ENCODE assay signal across 14 mouse cellular contexts in the genomic region with DNA sequence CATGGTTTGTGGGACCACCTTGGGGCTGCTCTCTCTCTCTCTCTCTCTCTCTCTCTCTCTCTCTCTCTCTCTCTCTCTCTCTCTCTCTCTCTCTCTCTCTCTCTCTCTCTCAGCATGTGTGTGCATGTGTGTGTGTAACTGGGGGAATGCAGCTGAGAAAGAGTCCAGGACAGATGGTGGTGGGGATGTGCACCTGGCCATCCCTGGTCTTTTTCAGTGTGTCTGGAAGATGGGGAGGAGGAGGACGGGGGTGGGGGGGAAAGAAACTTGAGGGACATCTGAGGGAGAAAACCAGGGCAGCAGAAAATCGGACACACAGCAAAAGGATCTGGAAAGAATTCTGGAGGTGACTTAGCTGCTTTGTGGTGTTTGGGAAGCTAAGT. TPM values are rescaled to one million over a fixed set of nuclear protein-coding genes. Genes with fewer than 3 reads are reported as not detected.
DNase-seq lines count a peak whose midpoint lies in the region; ATAC-seq lines count a peak whose summit lies in the region.
"Had no signal": no experiment of that assay in that cellular context is flagged by ENCODE, and none has a peak within 500 bp of the region (broad histone marks: within the 10 kb centered on the region; RNA-seq: fewer than 3 reads in every experiment).

No protein-coding gene starts in this region.

- 43% methylated on average over 2 of the region's 2 CpGs for whole genome bisulfite sequencing in embryonic facial prominence, embryonic 14.5 days
- WGBS in hindbrain, embryonic 14.5 days: 36% methylated on average over 2 of the region's 2 CpGs
- WGBS in midbrain, embryonic 15.5 days: 44% methylated on average over 2 of the region's 2 CpGs

- H3K27me3 ChIP-seq in embryonic facial prominence, embryonic 14.5 days (replicated peaks; ENCODE audit: control insufficient read depth, insufficient read depth, low read length): peaks cover 15% of the 10 kb centered on the region
- peaks cover 5% of the 10 kb centered on the region for H3K27me3 ChIP-seq in hindbrain, embryonic 14.5 days (ENCODE audit: control insufficient read depth, insufficient read depth, low read length)
- H3K27me3 ChIP-seq in midbrain, embryonic 15.5 days (replicated peaks): peaks cover 7% of the 10 kb centered on the region

- H3K36me3 ChIP-seq in embryonic facial prominence, embryonic 14.5 days (ENCODE audit: control insufficient read depth, insufficient read depth, low read length): no peaks in the 10 kb centered on the region
- H3K36me3 ChIP-seq in hindbrain, embryonic 14.5 days (replicated peaks; ENCODE audit: control insufficient read depth, insufficient read depth): peaks cover 3% of the 10 kb centered on the region
- H3K36me3 ChIP-seq in midbrain, embryonic 15.5 days (replicated peaks): no peaks in the 10 kb centered on the region

- H3K4me3 ChIP-seq in embryonic facial prominence, embryonic 14.5 days (ENCODE audit: low read depth, low read length): no peak overlapping the region
- H3K4me3 ChIP-seq in hindbrain, embryonic 14.5 days (replicated peaks; ENCODE audit: low read length): peak overlapping the region; percentile 60
- peak overlapping the region; percentile 57 for H3K4me3 ChIP-seq in midbrain, embryonic 15.5 days
- H3K4me3 ChIP-seq: myocyte had no signal

- peak overlapping the region; percentile 97 for H3K4me2 ChIP-seq in embryonic facial prominence, embryonic 14.5 days (ENCODE audit: low read depth, low read length)
- H3K4me2 ChIP-seq in hindbrain, embryonic 14.5 days (replicated peaks): peak overlapping the region; percentile 78
- H3K4me2 ChIP-seq in midbrain, embryonic 15.5 days: peak overlapping the region; percentile 55

- peak; percentile 28; the same call in 1 of the 2 replicates for ATAC-seq in frontal cortex, adult (ENCODE audit: low TSS enrichment)
- ATAC-seq in embryonic facial prominence, embryonic 14.5 days (ENCODE audit: low read depth): no peak
- no peak for ATAC-seq in hindbrain, embryonic 14.5 days (ENCODE audit: low FRiP score)
- no peak; the same call in 1 of the 2 replicates for ATAC-seq in midbrain, embryonic 15.5 days (replicated peaks)

- H3K9me3 ChIP-seq in embryonic facial prominence, embryonic 14.5 days (ENCODE audit: control insufficient read depth, low read length): no peaks in the 10 kb centered on the region
- H3K9me3 ChIP-seq in hindbrain, embryonic 14.5 days (ENCODE audit: control insufficient read depth, low read length): no peaks in the 10 kb centered on the region
- no peaks in the 10 kb centered on the region for H3K9me3 ChIP-seq in midbrain, embryonic 15.5 days

- no peak overlapping the region for H3K27ac ChIP-seq in embryonic facial prominence, embryonic 14.5 days (replicated peaks; ENCODE audit: low read depth, low read length)
- H3K27ac ChIP-seq in hindbrain, embryonic 14.5 days: peak overlapping the region; percentile 86
- H3K27ac ChIP-seq in midbrain, embryonic 15.5 days: peak overlapping the region; percentile 89

- DNase-seq in frontal cortex, postnatal 25 days (ENCODE audit: low spot score in 2 of 2): no peak
- no peak for DNase-seq in embryonic facial prominence, embryonic 14.5 days (ENCODE audit: low spot score)
- DNase-seq in hindbrain, embryonic 14.5 days (ENCODE audit: low spot score): no peak
- DNase-seq in ovary, postnatal 10 days (ENCODE audit: low spot score): no peak
- DNase-seq in lung, postnatal 10 days: no peak
- no peak for DNase-seq in left cerebral cortex, adult 8-10 months (ENCODE audit: low spot score in 2 of 2)

- 0 out of 2 replicates have a peak, but pooled peaks cover 2% of the 10 kb centered on the region for H3K4me1 ChIP-seq in embryonic facial prominence, embryonic 14.5 days (ENCODE audit: control insufficient read depth, insufficient read depth, low read length)
- peaks cover 15% of the 10 kb centered on the region for H3K4me1 ChIP-seq in hindbrain, embryonic 14.5 days (replicated peaks; ENCODE audit: control insufficient read depth, insufficient read depth, low read length)
- H3K4me1 ChIP-seq in midbrain, embryonic 15.5 days: peaks cover 12% of the 10 kb centered on the region

- no peak overlapping the region for H3K9ac ChIP-seq in embryonic facial prominence, embryonic 14.5 days (ENCODE audit: low read depth, low read length)
- peak overlapping the region; percentile 81 for H3K9ac ChIP-seq in hindbrain, embryonic 14.5 days
- H3K9ac ChIP-seq in midbrain, embryonic 15.5 days: peak overlapping the region; percentile 76

RNA-seq across cellular contexts. Expression of a gene that starts 0.7 kb away (rescaled TPM):
- polyA plus RNA-seq in embryonic facial prominence, embryonic 14.5 days (2014; fragmentation: Nextera tagmentation; extraction: Ambion mirVana): 1.7 and 2.0 TPM in 2 replicates
- 74.9 and 81.2 TPM in 2 replicates for polyA plus RNA-seq in hindbrain, embryonic 14.5 days (2014; fragmentation: Nextera tagmentation; extraction: Ambion mirVana)
- polyA plus RNA-seq in midbrain, embryonic 15.5 days (2015; fragmentation: Nextera tagmentation; extraction: Ambion mirVana): 94.8 and 102 TPM in 2 replicates
- total RNA-seq in left cerebral cortex, adult 8-10 months (2022): 10 to 100 TPM; 40.7 to 46.5 (median 42.0) TPM
- total RNA-seq: heart, postnatal 4 days; liver, adult 2 months had no signal
- polyA plus RNA-seq: erythroblast, embryonic 14.5 days; liver, adult 2 months; lung, postnatal 0 days had no signal

RNA-seq across cellular contexts. Expression of a gene that starts 5.4 kb away (rescaled TPM):
- 0.77 and 1.3 TPM in 2 replicates for polyA plus RNA-seq in embryonic facial prominence, embryonic 14.5 days (2014; fragmentation: Nextera tagmentation; extraction: Ambion mirVana)
- polyA plus RNA-seq in hindbrain, embryonic 14.5 days (2014; fragmentation: Nextera tagmentation; extraction: Ambion mirVana): 4.2 and 5.2 TPM in 2 replicates
- 3.7 and 4.5 TPM in 2 replicates for polyA plus RNA-seq in midbrain, embryonic 15.5 days (2015; fragmentation: Nextera tagmentation; extraction: Ambion mirVana)
- total RNA-seq in left cerebral cortex, adult 8-10 months (2022): not detected
- total RNA-seq: gastrocnemius, postnatal 4 days; heart, postnatal 4 days; liver, adult 2 months had no signal
- polyA plus RNA-seq: erythroblast, embryonic 14.5 days; liver, adult 2 months; lung, postnatal 0 days; myocyte had no signal

RNA-seq across cellular contexts. Expression of a gene that starts 8.8 kb away (rescaled TPM):
- 173 and 200 TPM in 2 replicates for polyA plus RNA-seq in embryonic facial prominence, embryonic 14.5 days (2014; fragmentation: Nextera tagmentation; extraction: Ambion mirVana)
- polyA plus RNA-seq in hindbrain, embryonic 14.5 days (2014; fragmentation: Nextera tagmentation; extraction: Ambion mirVana): 523 and 576 TPM in 2 replicates
- 671 and 679 TPM in 2 replicates for polyA plus RNA-seq in midbrain, embryonic 15.5 days (2015; fragmentation: Nextera tagmentation; extraction: Ambion mirVana)
- 10 to 100 TPM; 29.5 to 38.7 (median 32.2) TPM for total RNA-seq in left cerebral cortex, adult 8-10 months (2022)

RNA-seq across cellular contexts. Expression of a gene that starts 10.4 kb away (rescaled TPM):
- 15.4 and 15.8 TPM in 2 replicates for polyA plus RNA-seq in embryonic facial prominence, embryonic 14.5 days (2014; fragmentation: Nextera tagmentation; extraction: Ambion mirVana)
- 22.0 and 23.8 TPM in 2 replicates for polyA plus RNA-seq in hindbrain, embryonic 14.5 days (2014; fragmentation: Nextera tagmentation; extraction: Ambion mirVana)
- polyA plus RNA-seq in midbrain, embryonic 15.5 days (2015; fragmentation: Nextera tagmentation; extraction: Ambion mirVana): 27.0 and 27.4 TPM in 2 replicates
- 100 to 1,000 TPM in 3 of 4 experiments, 10 to 100 TPM in 1; 99.2 to 109 (median 104) TPM for total RNA-seq in left cerebral cortex, adult 8-10 months (2022)

RNA-seq across cellular contexts. Expression of a gene that starts 39.1 kb away (rescaled TPM):
- polyA plus RNA-seq in embryonic facial prominence, embryonic 14.5 days (2014; fragmentation: Nextera tagmentation; extraction: Ambion mirVana): 48.8 and 49.0 TPM in 2 replicates
- polyA plus RNA-seq in hindbrain, embryonic 14.5 days (2014; fragmentation: Nextera tagmentation; extraction: Ambion mirVana): 42.5 and 47.5 TPM in 2 replicates
- polyA plus RNA-seq in midbrain, embryonic 15.5 days (2015; fragmentation: Nextera tagmentation; extraction: Ambion mirVana): 42.1 and 45.9 TPM in 2 replicates
- 100 to 1,000 TPM; 196 to 238 (median 227) TPM for total RNA-seq in left cerebral cortex, adult 8-10 months (2022)

Comparison
In these comparisons a context has a peak if more than half of its experiments do, and no peak if none do; other contexts are left out.
1. RNA of a gene that starts 0.7 kb away (polyA plus RNA-seq): 94.8 to 102 TPM in midbrain, embryonic 15.5 days and 74.9 to 81.2 TPM in hindbrain, embryonic 14.5 days; 1.7 to 2.0 TPM in embryonic facial prominence, embryonic 14.5 days; every median in the first group is over 10 times any median in the second.
2. Peak in every context shown above with its lines, with median percentiles within 50 percentile points of each other: H3K4me2 ChIP-seq.